Mouse (Mus musculus): ENCODE results near the gene Zfp947.
"Not testable (repeated sequence)": the region's sequence is repeated elsewhere in the genome, so short reads cannot be mapped to it uniquely, and the experiment has no call there.

Zfp947 gene

DNA sequence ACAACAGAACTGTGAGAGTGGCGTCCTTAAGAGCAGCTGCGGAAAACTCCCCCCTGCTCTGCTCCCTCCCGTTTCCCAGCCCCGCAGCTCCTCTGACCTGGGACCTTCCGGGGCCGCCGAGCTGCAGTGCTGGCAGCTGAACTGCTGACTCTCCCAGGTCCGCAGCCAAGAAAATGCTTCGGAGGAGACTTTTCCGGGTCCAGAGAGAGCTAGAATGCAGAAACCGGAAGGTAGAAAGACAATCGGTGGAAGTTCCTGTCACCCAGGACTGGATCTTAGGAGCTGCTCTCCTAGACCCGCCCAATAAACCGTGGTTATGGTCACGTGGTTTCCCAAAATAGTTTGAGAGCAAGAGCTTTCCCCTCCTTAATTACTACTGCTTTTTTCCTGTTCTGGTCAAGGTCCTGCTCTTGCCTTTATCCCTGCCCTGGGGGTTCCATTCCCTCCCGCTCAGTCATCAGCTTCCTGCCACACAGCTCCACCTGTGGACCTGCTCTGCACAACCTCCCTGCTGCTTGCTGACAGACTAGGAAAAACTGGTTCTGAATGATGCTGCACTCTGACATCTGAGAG lies at the start of gene Zfp947:
TSS of gene Zfp947 (minus strand) at position 469 of the 573 bp plus-strand sequence.
- DNase-seq = peak; percentile 62

DNA sequence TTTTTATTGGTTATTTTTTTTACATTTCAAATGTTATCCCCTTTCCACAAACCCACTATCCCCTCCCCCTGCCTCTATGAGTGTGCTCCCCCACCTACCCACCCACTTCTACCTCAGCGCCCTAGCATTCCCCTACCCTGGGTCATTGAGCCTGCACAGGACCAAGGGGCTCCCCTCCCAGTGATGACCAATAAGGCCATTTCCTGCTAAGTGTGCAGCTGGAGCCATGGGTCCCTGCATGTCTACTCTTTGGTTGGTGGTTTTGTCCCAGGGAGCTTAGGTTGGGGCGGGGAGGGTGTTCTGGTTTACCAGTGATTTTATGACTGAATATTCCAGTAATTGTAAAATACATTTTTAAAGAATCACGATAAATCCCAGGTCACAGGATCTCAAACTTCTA lies 686 bp downstream of the Zfp947 start:
- DNase-seq = peak; percentile 13

DNA sequence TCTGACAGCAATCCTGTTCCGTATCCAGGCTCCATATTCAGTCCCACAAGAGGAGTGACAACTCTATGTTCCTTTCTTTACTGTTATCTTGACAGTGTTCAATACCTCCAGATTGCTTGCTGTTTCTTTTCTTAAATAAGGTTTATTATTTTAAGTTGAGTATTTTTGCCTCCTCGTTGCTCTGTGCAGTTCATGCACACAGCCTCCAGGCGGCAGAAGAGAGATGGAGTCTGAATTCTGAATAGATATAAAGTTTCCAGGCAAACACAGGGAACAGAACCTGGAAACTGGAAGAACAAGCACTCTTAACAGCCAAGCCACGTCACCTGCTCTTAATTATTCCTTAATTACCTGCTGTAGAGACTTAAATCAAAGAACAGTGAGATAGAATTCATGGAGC lies 12.0 kb downstream of the Zfp947 start:
- not testable (repeated sequence) for DNase-seq

DNA sequence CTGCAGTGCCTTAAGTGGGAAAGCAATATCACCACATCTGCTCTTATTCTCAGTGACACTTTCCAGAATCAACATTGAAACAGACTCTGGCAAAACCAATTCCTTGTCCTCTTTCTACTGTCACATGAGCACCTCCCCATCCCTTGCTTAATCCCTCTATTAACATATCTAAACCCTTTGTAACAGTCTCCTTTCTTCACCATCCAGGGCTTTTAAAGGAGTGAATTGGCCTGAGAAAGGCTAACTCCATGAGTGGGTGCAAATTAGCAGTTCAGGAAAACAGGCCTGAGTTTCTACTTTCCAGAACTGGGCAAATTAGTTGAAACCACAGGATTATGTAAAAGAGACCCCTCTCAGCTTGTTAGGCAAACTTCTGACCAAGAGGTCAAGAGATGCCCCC lies 47.2 kb downstream of the Zfp947 start:
- DNase-seq = no peak

All from cerebellum, adult 9-11 months (tissue).